Mouse (Mus musculus) G1E (cell line): ENCODE measurements at regions not wholly inside any gene's neighbourhood (a gene's known extent, or its start where the extent isn't known, plus 50 kb on each side); places are given as distances from the start of the nearest gene placed in this dataset.

ENCODE experiments used
- CTCF ChIP-seq: IDR thresholded peaks from 2 replicates; pipeline ENCODE4 v1.5.1; 2012; ENCODE audit warnings: low read depth, low read length, inconsistent platforms, mixed read lengths
- GATA1 ChIP-seq: IDR thresholded peaks from 2 replicates; pipeline ENCODE4 v1.6.1; 2012; ENCODE audit warnings: borderline replicate concordance, low read length, inconsistent platforms, mixed read lengths

DNA sequence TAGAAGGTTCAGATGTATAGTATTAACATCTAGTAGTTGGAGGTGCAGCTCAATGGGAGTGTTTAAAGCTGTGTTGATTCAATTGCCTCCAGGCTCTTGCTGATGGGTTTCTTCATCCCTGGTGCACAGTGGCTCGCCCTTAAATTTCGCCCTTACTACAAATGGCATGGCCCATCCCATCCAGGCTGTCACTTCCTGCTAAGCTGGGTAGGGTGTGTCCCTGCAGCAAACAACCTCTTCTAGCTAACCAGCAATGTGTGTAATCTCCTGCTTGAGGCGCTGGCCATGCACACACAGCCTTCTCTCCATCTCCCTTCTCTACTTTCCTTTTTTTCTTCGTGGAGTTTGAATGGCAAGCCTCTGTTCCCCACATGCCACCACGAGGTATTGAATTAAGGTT is 238.1 kb upstream of the Id2 start:
- TF ChIP-seq GATA1 (no peak), CTCF (no peak)
